22 mouse cellular contexts compared by ENCODE assay signal in the genomic region with DNA sequence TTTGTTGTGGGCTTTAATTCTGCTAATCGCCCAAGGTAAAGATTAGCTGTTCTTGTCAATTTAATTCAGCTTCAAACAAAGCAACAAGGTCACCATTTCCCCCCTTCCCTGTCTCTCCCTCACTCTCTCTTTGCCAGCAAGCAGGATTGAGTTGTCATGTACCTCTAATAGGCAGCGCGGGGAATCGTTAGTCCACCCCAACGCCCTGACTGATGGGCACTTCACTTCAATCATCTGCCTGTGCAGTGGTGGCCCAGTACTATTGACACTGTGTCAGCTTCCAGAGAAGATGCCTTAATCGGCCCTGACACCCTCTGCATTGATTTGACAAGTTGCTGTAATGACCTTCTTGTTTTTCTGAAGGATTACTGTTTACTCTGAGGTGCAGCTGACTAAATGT.
DNase-seq lines count a peak whose midpoint lies in the region; ATAC-seq lines count a peak whose summit lies in the region.
"Had no signal": no experiment of that assay in that cellular context is flagged by ENCODE, and none has a peak within 500 bp of the region (broad histone marks: within the 10 kb centered on the region; RNA-seq: fewer than 3 reads in every experiment).

No protein-coding gene starts in this region.

- no peaks in the 10 kb centered on the region for H3K4me1 ChIP-seq in hindbrain, embryonic 10.5 days (replicated peaks)
- H3K4me1 ChIP-seq in hindbrain, embryonic 14.5 days (replicated peaks; ENCODE audit: control insufficient read depth, insufficient read depth, low read length) = no peaks in the 10 kb centered on the region
- H3K4me1 ChIP-seq in midbrain, embryonic 11.5 days (ENCODE audit: control insufficient read depth, insufficient read depth, low read length) = no peaks in the 10 kb centered on the region
- peaks cover 4% of the 10 kb centered on the region; the same call in 1 of the 2 replicates for H3K4me1 ChIP-seq in midbrain, embryonic 15.5 days
- peaks cover 9% of the 10 kb centered on the region for H3K4me1 ChIP-seq in midbrain, embryonic 13.5 days (replicated peaks)
- H3K4me1 ChIP-seq: embryonic facial prominence, embryonic 10.5 days; heart, embryonic 10.5 days had no signal

- no peak for ATAC-seq in hindbrain, embryonic 14.5 days (ENCODE audit: low FRiP score)
- peak; percentile 77 for ATAC-seq in midbrain, embryonic 11.5 days (ENCODE audit: low FRiP score)
- ATAC-seq in midbrain, embryonic 15.5 days (replicated peaks) = no peak; the same call in 1 of the 2 replicates
- ATAC-seq in midbrain, embryonic 13.5 days = peak; percentile 76
- no peak for ATAC-seq in megakaryocyte progenitor cell, adult 5-6 weeks (replicated peaks; ENCODE audit: poor library complexity)
- ATAC-seq: forebrain, postnatal 0 days; inflammation-experienced regulatory T-cells, adult 6 months; intestine, postnatal 0 days; Patski had no signal

- H3K9ac ChIP-seq in hindbrain, embryonic 14.5 days = no peak overlapping the region
- no peak overlapping the region for H3K9ac ChIP-seq in midbrain, embryonic 11.5 days (ENCODE audit: low read length)
- H3K9ac ChIP-seq in midbrain, embryonic 15.5 days = no peak overlapping the region
- no peak overlapping the region for H3K9ac ChIP-seq in midbrain, embryonic 13.5 days (replicated peaks)
- H3K9ac ChIP-seq: forebrain, postnatal 0 days had no signal

- no peaks in the 10 kb centered on the region for H3K9me3 ChIP-seq in hindbrain, embryonic 10.5 days
- no peaks in the 10 kb centered on the region for H3K9me3 ChIP-seq in hindbrain, embryonic 14.5 days (ENCODE audit: control insufficient read depth, low read length)
- H3K9me3 ChIP-seq in midbrain, embryonic 11.5 days (ENCODE audit: control insufficient read depth, low read length) = no peaks in the 10 kb centered on the region
- no peaks in the 10 kb centered on the region for H3K9me3 ChIP-seq in midbrain, embryonic 15.5 days
- H3K9me3 ChIP-seq in midbrain, embryonic 13.5 days = no peaks in the 10 kb centered on the region
- H3K9me3 ChIP-seq: embryonic facial prominence, embryonic 10.5 days; heart, embryonic 10.5 days had no signal

- WGBS in hindbrain, embryonic 10.5 days = 58% methylated on average over 6 of the region's 6 CpGs
- WGBS in hindbrain, embryonic 14.5 days = 43% methylated on average over 6 of the region's 6 CpGs
- 48% methylated on average over 6 of the region's 6 CpGs for WGBS in midbrain, embryonic 11.5 days
- WGBS in midbrain, embryonic 15.5 days = 29% methylated on average over 6 of the region's 6 CpGs
- WGBS in midbrain, embryonic 13.5 days = 27% methylated on average over 6 of the region's 6 CpGs

- peak; percentile 10 for DNase-seq in hindbrain, embryonic 10.5 days (ENCODE audit: low spot score)
- no peak for DNase-seq in hindbrain, embryonic 14.5 days (ENCODE audit: low spot score)
- no peak for DNase-seq in midbrain, embryonic 11.5 days (ENCODE audit: low spot score, missing footprints)
- DNase-seq in retina, postnatal 1 day = peak; percentile 61
- no peak for DNase-seq in layer of hippocampus, postnatal 14 days (ENCODE audit: low spot score in 2 of 2)
- DNase-seq: adrenal gland, adult 2 months; adrenal gland, postnatal 25 days; cerebellum, adult 2 months; cerebellum, postnatal 10 days; forebrain, postnatal 0 days; gastrocnemius, postnatal 36 days; heart, adult 11 months; heart, postnatal 10 days had no signal

- no peak overlapping the region for H3K27ac ChIP-seq in hindbrain, embryonic 10.5 days
- no peak overlapping the region for H3K27ac ChIP-seq in hindbrain, embryonic 14.5 days
- no peak overlapping the region for H3K27ac ChIP-seq in midbrain, embryonic 11.5 days (ENCODE audit: low read depth, low read length)
- H3K27ac ChIP-seq in midbrain, embryonic 15.5 days = no peak overlapping the region
- no peak overlapping the region for H3K27ac ChIP-seq in midbrain, embryonic 13.5 days
- H3K27ac ChIP-seq: embryonic facial prominence, embryonic 10.5 days; heart, embryonic 10.5 days had no signal

- no peaks in the 10 kb centered on the region for H3K36me3 ChIP-seq in hindbrain, embryonic 10.5 days
- no peaks in the 10 kb centered on the region for H3K36me3 ChIP-seq in hindbrain, embryonic 14.5 days (replicated peaks; ENCODE audit: control insufficient read depth, insufficient read depth)
- H3K36me3 ChIP-seq in midbrain, embryonic 11.5 days (ENCODE audit: control insufficient read depth, insufficient read depth, low read length) = no peaks in the 10 kb centered on the region
- H3K36me3 ChIP-seq in midbrain, embryonic 15.5 days (replicated peaks) = no peaks in the 10 kb centered on the region
- no peaks in the 10 kb centered on the region for H3K36me3 ChIP-seq in midbrain, embryonic 13.5 days
- H3K36me3 ChIP-seq: embryonic facial prominence, embryonic 10.5 days; heart, embryonic 10.5 days had no signal

- no peaks in the 10 kb centered on the region for H3K27me3 ChIP-seq in hindbrain, embryonic 10.5 days (ENCODE audit: insufficient read depth, poor library complexity, severe bottlenecking)
- no peaks in the 10 kb centered on the region for H3K27me3 ChIP-seq in hindbrain, embryonic 14.5 days (ENCODE audit: control insufficient read depth, insufficient read depth, low read length)
- H3K27me3 ChIP-seq in midbrain, embryonic 11.5 days (ENCODE audit: control insufficient read depth, insufficient read depth, low read length) = no peaks in the 10 kb centered on the region
- no peaks in the 10 kb centered on the region for H3K27me3 ChIP-seq in midbrain, embryonic 15.5 days (replicated peaks)
- H3K27me3 ChIP-seq in midbrain, embryonic 13.5 days = no peaks in the 10 kb centered on the region
- H3K27me3 ChIP-seq: CH12.LX had no signal

- no peak overlapping the region for H3K4me3 ChIP-seq in hindbrain, embryonic 10.5 days
- no peak overlapping the region for H3K4me3 ChIP-seq in hindbrain, embryonic 14.5 days (replicated peaks; ENCODE audit: low read length)
- H3K4me3 ChIP-seq in midbrain, embryonic 11.5 days (ENCODE audit: low read depth, low read length) = no peak overlapping the region
- no peak overlapping the region for H3K4me3 ChIP-seq in midbrain, embryonic 15.5 days
- H3K4me3 ChIP-seq in midbrain, embryonic 13.5 days (replicated peaks) = no peak overlapping the region
- H3K4me3 ChIP-seq: embryonic facial prominence, embryonic 10.5 days; heart, embryonic 10.5 days had no signal

- H3K4me2 ChIP-seq in hindbrain, embryonic 14.5 days (replicated peaks) = no peak overlapping the region
- H3K4me2 ChIP-seq in midbrain, embryonic 11.5 days = no peak overlapping the region
- H3K4me2 ChIP-seq in midbrain, embryonic 15.5 days = no peak overlapping the region
- no peak overlapping the region for H3K4me2 ChIP-seq in midbrain, embryonic 13.5 days (replicated peaks)

Comparison
In these comparisons a context has a peak if more than half of its experiments do, and no peak if none do; other contexts are left out.
1. DNase-seq: peak in hindbrain, embryonic 10.5 days (single experiment) and retina, postnatal 1 day (single experiment); none in hindbrain, embryonic 14.5 days (single experiment), midbrain, embryonic 11.5 days (single experiment) and layer of hippocampus, postnatal 14 days (0 of 2).
2. ATAC-seq: peak in midbrain, embryonic 11.5 days (single experiment) and midbrain, embryonic 13.5 days (single experiment); none in hindbrain, embryonic 14.5 days (single experiment), midbrain, embryonic 15.5 days (single experiment) and megakaryocyte progenitor cell, adult 5-6 weeks (single experiment).